Mouse (Mus musculus) brain, embryonic 14.5 days (tissue): Measurements from ENCODE around the gene Olfr424. TPM values are rescaled to one million over a fixed set of nuclear protein-coding genes. Genes with fewer than 3 reads are reported as not detected.

Experiments
- DNase-seq: peaks from one replicate; pipeline ENCODE4 v3.0.0-alpha.2; 2011; ENCODE audit warnings: low read depth
- CTCF ChIP-seq: fragments of 200-500 bp; IDR thresholded peaks from 2 replicates; pipeline ENCODE4 v1.5.1; 2012; ENCODE audit warnings: inconsistent platforms, mild to moderate bottlenecking, moderate library complexity, borderline replicate concordance; ENCODE audit not compliant: insufficient read depth, insufficient read length; ENCODE audit errors: extremely low read depth
- POLR2A ChIP-seq: fragments of 200-500 bp; IDR thresholded peaks from 2 replicates; pipeline ENCODE4 v1.6.1; 2012; ENCODE audit warnings: mild to moderate bottlenecking, inconsistent platforms, borderline replicate concordance; ENCODE audit not compliant: poor library complexity, insufficient read depth, insufficient read length, severe bottlenecking; ENCODE audit errors: extremely low read depth
- polyA plus RNA-seq: library from polyadenylated mRNA; depleted of rRNA; stranded (reverse); fragments of >200 nt; gene quantifications from 2 replicates; pipeline ENCODE4 v1.2.3, GENCODE M21; 2012; rRNA removed

The Olfr424 gene
- polyA plus RNA-seq: not detected in 2 replicates

GRCm38 (mm10) chr1:174131217-174131616, at the start of gene Olfr424:
TSS of gene Olfr424 (plus strand) at chr1:174131517.
- no peak for DNase-seq
- no peak for TF ChIP-seq POLR2A
- no peak for TF ChIP-seq CTCF

DNA sequence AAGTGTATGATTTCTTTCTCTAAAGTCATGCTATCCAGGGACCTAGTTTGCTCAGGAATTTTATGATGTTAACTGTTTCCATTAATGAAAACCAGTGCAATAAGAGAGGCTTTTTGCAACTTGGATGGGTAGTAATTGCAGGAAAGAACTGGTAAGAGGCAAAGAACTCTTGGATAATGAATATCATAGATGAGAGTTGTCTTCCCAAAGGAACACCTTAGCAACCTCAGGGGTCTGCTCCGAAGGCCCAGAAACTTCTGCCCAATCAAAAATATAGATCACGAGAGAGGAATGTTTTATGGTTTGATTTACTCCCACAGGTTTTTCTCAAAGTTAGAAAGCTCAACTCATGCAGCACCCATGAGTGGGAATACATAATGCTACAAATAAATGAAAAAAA, 47.3 kb upstream of the Olfr424 start, which contains the start of gene Olfr429:
Gene Olfr429 (plus strand): TSS at position 301 of the 400 bp plus-strand sequence.
- TF ChIP-seq POLR2A (no peak), CTCF (no peak)
- no peak for DNase-seq

- TF ChIP-seq CTCF (no peak), POLR2A (no peak)
These were observed 34.7 kb upstream of the Olfr424 start, which contains the start of gene Olfr427 for GRCm38 (mm10) chr1:174096591-174096990. TSS of gene Olfr427 (plus strand) at chr1:174096891.

GRCm38 (mm10) chr1:174103735-174104134, 27.6 kb upstream of the Olfr424 start:
- peak; percentile 37 for DNase-seq
- TF ChIP-seq POLR2A (no peak), CTCF (no peak)

More at GRCm38 (mm10) chr1:174096591-174096990, 34.7 kb upstream of the Olfr424 start, which contains the start of gene Olfr427:
- no peak for DNase-seq

GRCm38 (mm10) chr1:174121062-174121461, 10.3 kb upstream of the Olfr424 start, which contains the start of gene Olfr231:
TSS of gene Olfr231 (minus strand) at chr1:174121162.
- TF ChIP-seq CTCF (no peak), POLR2A (no peak)
- DNase-seq: no peak

- peak; percentile 34 for DNase-seq
- TF ChIP-seq CTCF (no peak), POLR2A (no peak)
These were observed 682 bp downstream of the Olfr424 start for GRCm38 (mm10) chr1:174131999-174132398.

DNA sequence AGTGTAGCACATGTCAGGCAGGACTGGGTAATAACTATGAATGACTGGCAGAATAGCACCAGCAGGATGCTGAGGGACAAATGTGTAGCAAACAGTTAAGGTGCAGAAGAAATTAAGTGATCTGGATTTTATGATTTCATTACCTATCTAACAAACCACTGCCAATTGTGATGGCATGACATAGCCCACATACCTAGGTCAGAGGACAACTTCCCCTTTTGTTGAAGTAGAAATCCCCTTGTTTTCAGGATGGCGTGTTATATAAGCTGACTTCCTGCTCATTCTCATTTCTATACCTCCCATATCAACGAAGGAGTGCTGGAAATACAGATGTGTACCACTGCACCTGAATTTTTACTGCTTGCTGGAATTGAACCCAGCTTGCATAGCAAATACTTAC, 10.1 kb downstream of the Olfr424 start:
- no peak for TF ChIP-seq CTCF
- TF ChIP-seq POLR2A: no peak

GRCm38 (mm10) chr1:174146696-174147095, 15.4 kb downstream of the Olfr424 start:
- DNase-seq: no peak
- TF ChIP-seq POLR2A: no peak
- no peak for TF ChIP-seq CTCF

More for the DNA sequence above, 10.1 kb downstream of the Olfr424 start:
- DNase-seq: no peak

- no peak for TF ChIP-seq POLR2A
- TF ChIP-seq CTCF: no peak
- no peak for DNase-seq
These were observed 18.0 kb downstream of the Olfr424 start for GRCm38 (mm10) chr1:174149289-174149688.

DNA sequence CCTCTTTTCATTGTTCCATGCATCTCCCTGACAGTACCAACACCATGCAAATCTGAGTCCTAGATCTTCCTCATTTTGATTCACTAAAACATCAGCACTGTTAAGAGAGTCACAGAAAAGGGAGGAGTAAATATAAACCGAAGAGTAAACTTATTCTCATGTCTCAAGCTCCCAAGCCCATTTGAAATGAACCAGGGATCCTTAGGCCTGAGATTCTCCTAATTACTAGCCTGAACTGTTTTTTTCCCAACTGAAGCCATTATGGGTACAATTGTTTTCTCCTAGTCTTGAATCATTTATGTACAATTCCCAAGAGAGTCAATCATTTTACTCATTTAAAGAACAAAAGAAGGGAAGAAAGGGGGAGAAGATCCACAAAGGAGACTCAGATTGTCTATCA, 24.0 kb downstream of the Olfr424 start, which contains the start of gene Olfr420:
Gene Olfr420 (plus strand): TSS at position 301 of the 400 bp plus-strand sequence.
- TF ChIP-seq CTCF (no peak), POLR2A (no peak)
- no peak for DNase-seq

DNA sequence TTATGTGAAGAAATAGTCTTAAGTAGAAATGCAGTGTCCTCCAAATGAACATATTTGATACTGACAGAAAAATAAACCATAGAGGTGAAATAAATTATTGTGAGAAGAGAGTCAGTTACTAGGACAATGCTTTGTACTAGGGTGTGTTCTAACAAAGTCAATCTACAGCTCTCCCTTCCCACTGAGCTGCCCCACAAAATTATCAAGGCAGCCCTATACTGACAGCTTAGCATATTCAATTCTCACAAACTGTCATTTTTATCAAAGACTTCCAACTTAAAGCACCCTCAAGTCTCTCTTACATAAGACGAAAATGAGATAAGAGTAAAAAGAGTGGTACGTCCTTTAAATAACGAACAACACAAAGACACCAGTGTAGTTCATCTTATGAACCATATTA, 26.3 kb downstream of the Olfr424 start:
- no peak for DNase-seq
- no peak for TF ChIP-seq CTCF
- TF ChIP-seq POLR2A: no peak

GRCm38 (mm10) chr1:174158512-174158911, 27.2 kb downstream of the Olfr424 start:
- DNase-seq: no peak
- no peak for TF ChIP-seq POLR2A
- no peak for TF ChIP-seq CTCF
